Mouse (Mus musculus) lung, embryonic 15.5 days (tissue): ENCODE results near the gene Ablim1. TPM values are rescaled to one million over a fixed set of nuclear protein-coding genes. Genes with fewer than 3 reads are reported as not detected.

Experiments
- ATAC-seq: fragments of 200-750 bp; cut with Nextera tagmentation; 2 replicates; pipeline ENCODE4 v1.8.0; 2017; ENCODE audit warnings: moderate number of reproducible peaks, borderline replicate concordance; ENCODE audit not compliant: low FRiP score, low TSS enrichment; ENCODE audit errors: extremely low read depth
- H3K27ac ChIP-seq: fragments of 300-500 bp; sonication (generic); 2 replicates; pipeline ENCODE4 v1.5.1; 2015; ENCODE audit warnings: moderate library complexity, mild to moderate bottlenecking, inconsistent platforms
- H3K27me3 ChIP-seq: fragments of 300-500 bp; sonication (generic); 2 replicates; pipeline ENCODE4 v1.6.1; 2015; ENCODE audit warnings: inconsistent platforms
- H3K36me3 ChIP-seq: fragments of 300-500 bp; sonication (generic); 2 replicates; pipeline ENCODE4 v1.6.1; 2015; ENCODE audit warnings: inconsistent platforms
- H3K4me1 ChIP-seq: fragments of 300-500 bp; sonication (generic); 2 replicates; pipeline ENCODE4 v1.6.1; 2015; ENCODE audit warnings: inconsistent platforms
- H3K4me2 ChIP-seq: fragments of 300-500 bp; sonication (generic); 2 replicates; pipeline ENCODE4 v1.6.1; 2015; ENCODE audit warnings: inconsistent platforms, mild to moderate bottlenecking, moderate library complexity
- H3K4me3 ChIP-seq: fragments of 300-500 bp; sonication (generic); 2 replicates; pipeline ENCODE4 v1.5.1; 2015; ENCODE audit warnings: mild to moderate bottlenecking, inconsistent platforms
- H3K9ac ChIP-seq: fragments of 300-500 bp; sonication (generic); 2 replicates; pipeline ENCODE4 v1.6.1; 2015; ENCODE audit warnings: inconsistent platforms
- H3K9me3 ChIP-seq: fragments of 300-500 bp; sonication (generic); 2 replicates; pipeline ENCODE4 v1.6.1; 2016; ENCODE audit warnings: inconsistent platforms
- WGBS: fragments of 180-500 bp; shearing (Covaris S2); methylation state at CpG from one replicate; pipeline ENCODE4 v1.1.7; 2015; 5-methylcytosine and 5-hydroxymethylcytosine counted together
- polyA plus RNA-seq: library from polyadenylated mRNA; unstranded; fragments of >200 nt; fragmentation: Nextera tagmentation; extraction: Ambion mirVana; gene quantifications from 2 replicates; pipeline ENCODE4 v1.2.1, GENCODE M21; 2015

The Ablim1 gene
- polyA plus RNA-seq, 1 experiment from 2014 or later: 48.2 TPM

GRCm38 (mm10) chr19:57031582-57031981, 283.1 kb downstream of the Ablim1 start:
- ATAC-seq: 0 out of 2 replicates have a peak, but pooled peaks have one; percentile 24
- 69% methylated on average over 4 of the region's 4 CpGs for WGBS
- Histone ChIP-seq H3K4me2 (no peak overlapping the region), H3K36me3 (no peaks in the 10 kb centered on the region), H3K4me1 (peaks cover 12% of the 10 kb centered on the region), H3K9me3 (no peaks in the 10 kb centered on the region), H3K9ac (no peak overlapping the region), H3K27me3 (no peaks in the 10 kb centered on the region), H3K27ac (no peak overlapping the region), H3K4me3 (no peak overlapping the region)

- no peak overlapping the region for H3K27ac ChIP-seq
- 85% methylated on average over 6 of the region's 6 CpGs for WGBS
- ATAC-seq: no peak
- no peaks in the 10 kb centered on the region for H3K9me3 ChIP-seq
- no peak overlapping the region for H3K9ac ChIP-seq
- H3K36me3 ChIP-seq: no peaks in the 10 kb centered on the region
- H3K27me3 ChIP-seq: no peaks in the 10 kb centered on the region
- no peak overlapping the region for H3K4me3 ChIP-seq
- H3K4me2 ChIP-seq: no peak overlapping the region
- peaks cover 12% of the 10 kb centered on the region for H3K4me1 ChIP-seq
Measured at GRCm38 (mm10) chr19:57029461-57029860, 285.3 kb downstream of the Ablim1 start.

GRCm38 (mm10) chr19:57028327-57029179, 286.2 kb downstream of the Ablim1 start:
- H3K27ac ChIP-seq: peak overlapping the region; percentile 11; the same call in 1 of the 2 replicates
- ATAC-seq: no peak

GRCm38 (mm10) chr19:57026501-57026900, 288.2 kb downstream of the Ablim1 start:
- WGBS: 71% methylated on average over 4 of the region's 4 CpGs
- H3K4me3 ChIP-seq: no peak overlapping the region
- H3K27me3 ChIP-seq: no peaks in the 10 kb centered on the region
- no peak overlapping the region for H3K27ac ChIP-seq
- no peaks in the 10 kb centered on the region for H3K9me3 ChIP-seq
- no peak overlapping the region for H3K9ac ChIP-seq
- no peaks in the 10 kb centered on the region for H3K36me3 ChIP-seq
- no peak for ATAC-seq
- H3K4me1 ChIP-seq: peaks cover 7% of the 10 kb centered on the region; the same call in 1 of the 2 replicates
- H3K4me2 ChIP-seq: no peak overlapping the region

More at GRCm38 (mm10) chr19:57028327-57029179, 286.2 kb downstream of the Ablim1 start:
- no peaks in the 10 kb centered on the region for H3K9me3 ChIP-seq
- peaks cover 11% of the 10 kb centered on the region for H3K4me1 ChIP-seq
- 45% methylated on average over 8 of the region's 8 CpGs for WGBS
- no peak overlapping the region for H3K4me2 ChIP-seq
- H3K27me3 ChIP-seq: no peaks in the 10 kb centered on the region
- no peaks in the 10 kb centered on the region for H3K36me3 ChIP-seq
- H3K4me3 ChIP-seq: no peak overlapping the region
- no peak overlapping the region for H3K9ac ChIP-seq

GRCm38 (mm10) chr19:57017785-57018179, 296.9 kb downstream of the Ablim1 start:
- Histone ChIP-seq H3K4me1 (no peaks in the 10 kb centered on the region), H3K36me3 (no peaks in the 10 kb centered on the region), H3K4me2 (no peak overlapping the region), H3K4me3 (no peak overlapping the region), H3K27ac (no peak overlapping the region), H3K9ac (no peak overlapping the region), H3K27me3 (no peaks in the 10 kb centered on the region), H3K9me3 (no peaks in the 10 kb centered on the region)
- ATAC-seq: no peak
- 55% methylated on average over 8 of the region's 8 CpGs for WGBS

GRCm38 (mm10) chr19:57016995-57017784, 297.5 kb downstream of the Ablim1 start:
- H3K27ac ChIP-seq: peak overlapping the region; percentile 21; the same call in 1 of the 2 replicates
- WGBS: 12% methylated on average over 15 of the region's 15 CpGs
- peak; percentile 31; the same call in 1 of the 2 replicates for ATAC-seq
- H3K4me2 ChIP-seq: peak overlapping the region; percentile 16; the same call in 1 of the 2 replicates
- no peaks in the 10 kb centered on the region for H3K36me3 ChIP-seq
- H3K4me1 ChIP-seq: no peaks in the 10 kb centered on the region
- no peaks in the 10 kb centered on the region for H3K9me3 ChIP-seq
- H3K9ac ChIP-seq: no peak overlapping the region
- H3K27me3 ChIP-seq: no peaks in the 10 kb centered on the region
- no peak overlapping the region for H3K4me3 ChIP-seq

GRCm38 (mm10) chr19:57014808-57015207, 299.9 kb downstream of the Ablim1 start:
- WGBS: 88% methylated on average over 3 of the region's 3 CpGs
- Histone ChIP-seq H3K9ac (no peak overlapping the region), H3K36me3 (no peaks in the 10 kb centered on the region), H3K27me3 (no peaks in the 10 kb centered on the region), H3K27ac (no peak overlapping the region), H3K4me2 (no peak overlapping the region), H3K4me3 (no peak overlapping the region), H3K9me3 (no peaks in the 10 kb centered on the region), H3K4me1 (no peaks in the 10 kb centered on the region)
- no peak for ATAC-seq

- ATAC-seq: no peak
- Histone ChIP-seq H3K4me3 (no peak overlapping the region), H3K4me2 (no peak overlapping the region), H3K27me3 (no peaks in the 10 kb centered on the region), H3K9ac (no peak overlapping the region), H3K27ac (no peak overlapping the region), H3K9me3 (no peaks in the 10 kb centered on the region), H3K36me3 (no peaks in the 10 kb centered on the region), H3K4me1 (peaks cover 5% of the 10 kb centered on the region)
- 66% methylated on average over 6 of the region's 6 CpGs for WGBS
Measured at GRCm38 (mm10) chr19:57013271-57013677, 301.4 kb downstream of the Ablim1 start.

- Histone ChIP-seq H3K9ac (no peak overlapping the region), H3K4me1 (peaks cover 17% of the 10 kb centered on the region), H3K4me3 (no peak overlapping the region), H3K4me2 (no peak overlapping the region), H3K36me3 (no peaks in the 10 kb centered on the region), H3K27me3 (no peaks in the 10 kb centered on the region), H3K9me3 (no peaks in the 10 kb centered on the region), H3K27ac (no peak overlapping the region)
- ATAC-seq: no peak
- 51% methylated on average over 3 of the region's 3 CpGs for WGBS
Measured at GRCm38 (mm10) chr19:57012068-57012467, 302.7 kb downstream of the Ablim1 start.

- H3K4me3 ChIP-seq: no peak overlapping the region
- no peaks in the 10 kb centered on the region for H3K27me3 ChIP-seq
- H3K4me1 ChIP-seq: peaks cover 22% of the 10 kb centered on the region
- H3K4me2 ChIP-seq: no peak overlapping the region
- no peak overlapping the region for H3K27ac ChIP-seq
- no peak overlapping the region for H3K9ac ChIP-seq
- 28% methylated on average over 4 of the region's 4 CpGs for WGBS
- no peaks in the 10 kb centered on the region for H3K36me3 ChIP-seq
- no peak for ATAC-seq
- H3K9me3 ChIP-seq: no peaks in the 10 kb centered on the region
Measured at GRCm38 (mm10) chr19:57010064-57010463, 304.7 kb downstream of the Ablim1 start.

GRCm38 (mm10) chr19:57009653-57010052, 305.1 kb downstream of the Ablim1 start:
- 68% methylated on average over 4 of the region's 4 CpGs for WGBS
- H3K27ac ChIP-seq: no peak overlapping the region
- H3K9me3 ChIP-seq: no peaks in the 10 kb centered on the region
- no peaks in the 10 kb centered on the region for H3K36me3 ChIP-seq
- H3K4me3 ChIP-seq: no peak overlapping the region
- H3K27me3 ChIP-seq: no peaks in the 10 kb centered on the region
- ATAC-seq: no peak
- no peak overlapping the region for H3K9ac ChIP-seq
- peaks cover 26% of the 10 kb centered on the region for H3K4me1 ChIP-seq
- H3K4me2 ChIP-seq: no peak overlapping the region
